Mouse (Mus musculus) layer of hippocampus, adult 18-20 months (tissue): ENCODE measurements around the gene Mdk. TPM values are rescaled to one million over a fixed set of nuclear protein-coding genes. Genes with fewer than 3 reads are reported as not detected.
A peak's percentile ranks its signal among the peaks of the same experiment; 100 is the strongest.

Experiments
- DNase-seq, 2 experiments: peaks; one replicate each; pipeline ENCODE4 v3.0.0; 2022; ENCODE audit warnings: low spot score in 2 of 2
- total RNA-seq, 2 experiments: library from RNA; stranded (reverse); gene quantifications; 2 replicates each; pipeline ENCODE4 v1.2.3; 2021

The Mdk gene
- total RNA-seq, 2 experiments from 2014 or later: 23.9 to 25.5 TPM

DNA sequence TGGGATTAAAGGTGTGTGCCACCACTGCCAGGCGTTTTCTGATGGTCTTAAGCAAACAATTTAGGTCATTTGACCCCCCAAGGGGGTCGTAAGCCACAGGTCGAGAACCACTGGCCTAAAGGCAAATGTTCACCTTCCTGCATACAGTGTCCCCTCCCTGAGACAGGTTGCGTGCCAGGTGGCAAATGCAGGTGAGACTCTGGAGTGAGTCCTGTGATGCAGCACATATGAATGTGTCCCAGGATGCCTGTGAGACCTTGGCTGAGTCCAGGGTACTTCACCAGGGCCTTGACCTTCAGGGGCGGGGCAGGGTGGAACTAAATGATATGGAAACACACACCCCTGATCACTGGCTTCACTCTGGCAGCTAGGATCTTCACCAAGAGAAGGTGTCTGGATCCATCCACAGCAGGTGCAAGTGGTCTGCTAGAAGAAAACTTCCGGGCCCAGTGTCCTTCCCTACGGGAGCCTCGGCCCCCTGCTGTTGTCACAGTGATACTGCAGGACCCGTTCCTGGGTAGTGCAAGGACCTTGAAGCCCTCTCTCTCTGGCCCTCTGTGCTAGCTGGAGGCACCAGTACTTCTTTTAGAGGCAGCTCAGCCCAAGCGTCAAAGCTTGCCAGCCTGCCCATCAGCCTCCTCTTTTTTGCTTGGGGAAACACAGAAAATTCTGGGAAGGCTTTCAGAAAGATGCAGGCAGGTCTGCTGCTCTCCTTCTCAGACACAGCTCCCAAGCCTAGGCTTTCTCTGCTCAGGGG is 26.8 kb upstream of the Mdk start:
- DNase-seq: peak in 1 of 2 experiments; percentile 64

DNA sequence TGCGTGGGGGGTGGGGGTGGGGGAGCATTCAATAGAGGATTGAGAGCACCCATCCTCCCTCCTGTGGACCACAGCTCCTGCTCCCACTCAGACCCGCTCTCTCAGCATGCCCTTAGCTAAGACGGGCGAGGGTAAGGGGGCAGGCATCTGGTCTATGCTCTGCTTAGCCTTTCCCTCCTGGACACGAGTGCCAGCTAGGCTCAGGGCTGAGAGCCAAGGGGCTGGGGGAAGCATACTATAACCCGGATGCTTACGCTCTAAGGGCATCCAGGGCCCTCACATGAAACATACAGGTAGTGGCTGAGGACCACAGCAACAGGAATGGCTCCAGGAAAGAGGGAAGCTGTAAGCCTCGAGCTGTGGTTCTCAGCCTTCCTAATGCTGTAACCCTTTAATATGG is 26.0 kb upstream of the Mdk start:
- DNase-seq: no peak

DNA sequence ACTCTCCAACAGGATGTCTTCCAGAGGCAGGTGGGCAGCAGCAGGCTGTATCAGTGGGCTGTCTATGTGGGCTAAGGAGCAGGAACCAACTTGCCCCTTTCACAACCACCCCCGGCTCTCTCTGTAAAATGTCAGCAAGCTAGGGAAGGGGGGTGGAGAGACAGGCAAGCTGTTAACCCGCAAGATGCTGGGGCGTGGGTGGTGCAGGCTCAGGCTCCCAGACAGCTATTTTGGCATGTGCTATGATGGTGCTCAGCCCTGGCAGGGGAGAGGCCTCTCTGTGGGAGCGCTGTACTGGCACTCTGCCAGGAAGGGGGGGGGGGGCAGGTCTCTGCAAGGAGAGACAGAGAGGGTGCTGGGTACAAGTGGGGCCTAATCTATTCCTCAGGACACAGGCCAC is 25.0 kb upstream of the Mdk start:
- peak; percentile 90 to 96 for DNase-seq

DNA sequence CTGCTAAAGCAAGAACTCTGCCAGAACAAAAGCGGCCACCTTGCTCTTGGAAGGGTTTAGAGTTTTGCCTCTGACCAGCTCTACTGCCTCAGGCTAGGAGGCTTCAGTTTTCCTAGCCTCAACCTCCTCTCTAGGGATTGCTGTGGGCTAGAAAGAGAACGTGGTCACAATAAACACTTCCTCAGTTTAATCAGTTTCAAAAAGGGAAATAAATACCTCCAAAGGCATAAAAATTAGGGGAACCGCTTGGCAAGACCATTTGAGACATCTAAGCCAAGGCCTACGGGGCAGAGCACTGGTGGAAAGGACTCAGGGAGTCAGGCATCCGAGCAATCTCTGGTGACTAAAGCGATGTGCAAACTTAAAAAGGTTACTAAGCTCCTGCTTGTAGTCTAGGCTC is 23.8 kb upstream of the Mdk start:
- no peak for DNase-seq

DNA sequence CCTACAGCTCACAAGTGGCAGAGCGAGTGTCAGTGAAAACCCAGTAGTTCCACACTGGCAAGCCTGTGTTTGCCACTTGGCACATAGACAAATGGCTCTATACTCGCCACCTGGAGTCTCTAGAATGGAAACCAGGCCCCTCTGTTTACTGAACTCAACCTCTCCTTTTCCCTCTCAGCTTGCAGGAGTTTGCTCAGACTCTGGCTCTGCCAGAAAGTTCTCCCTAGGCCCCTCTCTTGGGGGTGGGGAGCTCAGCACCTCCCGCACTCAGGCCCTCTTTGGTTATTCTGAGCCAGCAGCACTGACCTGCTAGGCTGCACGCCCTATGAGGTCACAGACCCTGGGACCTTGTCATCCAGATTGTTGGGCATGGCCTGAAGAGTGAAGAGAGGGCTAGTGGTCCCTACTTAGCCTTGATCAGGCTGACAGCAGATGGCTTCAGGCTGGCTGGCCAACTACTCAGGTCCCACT is 23.1 kb upstream of the Mdk start:
- DNase-seq: no peak

DNA sequence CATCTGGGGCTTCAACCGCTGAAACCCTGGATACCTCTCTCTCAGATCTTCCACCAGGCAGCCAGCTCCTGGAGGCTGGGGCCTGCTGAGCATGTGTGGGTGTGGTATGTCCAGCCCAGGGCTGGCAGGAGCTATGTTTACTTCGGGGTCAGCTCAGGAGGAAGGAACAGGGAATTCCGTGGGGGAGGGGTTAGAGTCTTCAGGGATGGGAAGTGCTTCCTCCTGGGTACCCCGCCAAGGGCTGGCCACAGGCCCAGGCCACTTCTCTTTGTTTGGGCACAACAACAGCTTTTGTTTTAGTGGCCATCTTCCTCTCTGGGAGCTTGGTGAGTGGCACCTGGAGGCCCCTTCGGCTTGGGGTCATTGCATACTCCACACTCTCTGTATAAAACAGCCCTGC is 21.7 kb upstream of the Mdk start:
- no peak for DNase-seq

DNA sequence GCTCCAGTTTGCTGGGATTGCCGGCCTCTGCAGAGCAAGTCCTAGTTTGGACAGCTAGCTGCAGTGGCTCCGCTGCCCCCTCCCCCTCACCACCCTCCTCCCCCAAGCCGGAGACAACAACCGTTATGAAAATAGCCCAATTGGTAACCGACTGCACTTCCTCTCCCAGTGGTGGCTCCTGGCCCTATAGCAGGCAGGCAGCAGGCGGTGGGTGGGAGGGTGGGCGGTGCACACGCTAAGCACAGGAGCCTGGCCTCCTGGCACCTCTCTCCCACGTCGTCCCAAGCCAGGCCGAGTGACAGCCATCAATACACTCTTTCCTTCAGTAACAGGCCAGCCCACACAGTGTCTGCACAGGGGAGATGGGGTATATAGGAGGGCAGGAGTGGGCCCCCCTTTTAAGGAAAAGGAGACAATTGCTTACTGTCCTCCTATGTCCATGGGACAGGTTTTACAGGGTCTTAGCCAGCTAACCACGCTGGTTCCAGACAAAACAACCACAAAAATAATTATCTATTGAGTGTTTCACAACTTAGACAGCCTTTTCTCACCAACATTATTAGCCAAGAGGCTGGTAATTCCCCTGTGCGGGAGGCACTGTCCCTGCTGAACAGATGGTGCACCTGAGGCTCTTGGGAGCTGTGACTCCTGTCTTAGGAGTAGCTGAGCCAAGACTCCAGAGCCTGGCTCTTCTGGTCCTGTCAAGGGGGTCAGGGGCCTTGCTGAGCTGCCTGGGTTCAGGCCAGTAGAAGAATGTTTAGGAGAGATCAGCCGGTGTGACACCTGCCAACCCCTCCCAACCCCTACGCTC is 18.4 kb upstream of the Mdk start:
- peak in 1 of 2 experiments; percentile 69 for DNase-seq

DNA sequence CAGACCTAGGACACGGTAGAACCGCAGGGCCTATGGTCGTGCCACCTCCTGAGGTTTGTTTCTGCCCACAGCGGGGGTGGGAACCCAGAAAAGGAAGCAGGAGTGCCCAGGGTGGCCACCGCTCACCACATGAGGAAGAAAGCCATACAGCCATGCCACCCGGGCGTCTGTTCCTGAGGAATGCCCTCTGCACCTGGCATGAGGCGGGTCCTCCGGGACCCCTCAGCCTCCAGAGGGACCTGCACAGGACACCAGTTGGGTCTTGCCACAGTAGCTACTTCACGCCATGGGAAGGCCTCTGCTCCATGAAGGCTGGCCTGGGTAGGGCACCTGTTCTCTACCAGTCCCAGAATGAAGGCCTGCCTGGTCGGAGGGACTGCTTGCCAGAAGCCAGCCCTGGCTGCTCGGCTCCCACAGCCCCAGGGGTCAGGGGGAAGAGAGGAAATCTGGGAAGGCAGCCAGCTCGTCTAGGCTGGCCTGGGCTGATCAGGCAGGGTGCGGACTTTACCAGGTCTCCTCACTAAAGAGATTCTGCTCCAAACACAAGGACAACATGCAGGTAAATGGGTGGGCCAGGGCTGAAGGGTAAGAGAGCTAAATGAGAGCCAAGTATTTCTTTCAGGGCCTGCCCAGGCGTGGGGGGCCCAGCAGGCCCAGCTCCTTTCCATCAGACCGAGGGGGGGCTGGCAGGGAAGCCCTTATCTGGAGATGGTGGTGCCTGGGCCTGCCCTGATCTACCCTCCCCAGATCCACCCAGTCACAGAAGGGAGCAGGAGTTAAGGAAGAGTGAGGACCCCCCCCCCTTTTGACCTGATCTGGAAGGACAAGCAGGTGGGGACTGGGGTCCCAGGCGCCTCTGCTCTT is 17.5 kb upstream of the Mdk start:
- no peak for DNase-seq

DNA sequence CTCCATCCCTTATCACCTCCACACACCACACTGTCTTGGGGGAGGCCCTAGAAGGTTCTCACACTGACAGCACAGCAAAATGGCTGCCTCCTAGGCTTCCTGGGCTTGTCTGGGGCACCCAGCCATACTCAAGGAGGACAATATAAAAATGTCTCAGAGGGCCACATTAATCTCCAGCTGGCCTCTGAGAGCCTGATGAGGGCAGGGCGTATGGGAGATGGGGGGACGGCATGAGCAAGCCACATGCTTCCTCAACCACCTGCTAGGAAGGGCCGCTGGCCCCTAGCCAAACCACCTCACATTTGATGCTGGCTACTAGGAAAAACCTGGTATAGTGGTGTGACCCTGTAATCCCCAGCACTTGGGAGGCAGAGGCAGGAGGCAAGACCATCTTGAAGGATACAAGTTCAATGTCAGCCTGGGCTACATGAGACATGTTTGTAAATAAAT is 16.7 kb upstream of the Mdk start:
- DNase-seq: no peak

DNA sequence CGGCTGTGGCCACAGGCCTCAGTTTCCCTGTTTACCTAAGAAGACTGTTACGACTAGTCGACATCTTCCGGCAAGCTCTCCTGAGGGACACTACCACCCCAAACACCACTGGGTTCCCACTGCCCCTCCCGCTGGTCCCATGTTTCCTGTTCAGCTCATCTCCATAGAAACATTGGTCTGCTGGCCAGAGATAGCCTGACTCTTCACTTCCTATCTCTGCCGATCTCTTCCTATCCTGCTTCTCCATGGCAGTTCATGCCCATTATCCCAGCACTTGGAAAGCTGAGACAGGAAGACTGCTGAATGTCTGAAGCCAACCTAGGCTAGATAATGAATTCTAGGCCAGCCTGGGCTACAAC is 16.0 kb upstream of the Mdk start:
- no peak for DNase-seq

DNA sequence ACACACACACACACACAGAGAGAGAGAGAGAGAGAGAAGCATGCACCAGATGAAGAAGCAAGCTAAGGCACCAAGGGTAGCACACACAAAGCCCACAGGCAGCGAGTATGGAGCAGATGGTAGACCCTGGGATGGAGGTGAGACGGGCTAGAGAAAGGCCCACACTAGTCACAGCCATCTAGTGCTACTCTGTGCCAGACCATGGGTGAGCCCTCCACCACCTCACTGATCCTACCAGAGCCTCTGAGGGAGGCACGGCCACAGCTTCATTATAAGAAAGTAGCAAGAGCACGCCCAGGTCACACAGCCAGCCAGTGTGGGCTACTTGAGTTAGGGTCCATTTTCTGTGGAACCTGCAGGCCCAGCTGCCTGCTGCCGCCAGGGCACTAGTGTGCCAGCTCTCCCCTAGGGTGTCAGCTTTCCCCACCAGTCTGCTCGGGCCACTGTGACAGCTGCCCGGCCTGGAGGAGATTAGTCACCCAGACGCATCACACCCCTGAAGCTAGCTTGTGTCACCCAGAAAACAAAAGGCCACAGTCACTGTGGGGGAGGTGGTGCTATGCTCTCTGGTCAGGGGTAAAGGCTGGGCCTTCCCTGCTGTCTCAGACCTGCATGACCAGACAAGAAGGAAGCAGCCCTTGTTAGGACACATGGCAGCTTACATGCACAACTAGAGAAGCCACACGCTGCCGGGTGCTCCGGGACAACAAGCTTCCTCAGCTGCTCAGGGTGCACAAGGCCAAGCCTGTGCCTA is 15.5 kb upstream of the Mdk start:
- no peak for DNase-seq

DNA sequence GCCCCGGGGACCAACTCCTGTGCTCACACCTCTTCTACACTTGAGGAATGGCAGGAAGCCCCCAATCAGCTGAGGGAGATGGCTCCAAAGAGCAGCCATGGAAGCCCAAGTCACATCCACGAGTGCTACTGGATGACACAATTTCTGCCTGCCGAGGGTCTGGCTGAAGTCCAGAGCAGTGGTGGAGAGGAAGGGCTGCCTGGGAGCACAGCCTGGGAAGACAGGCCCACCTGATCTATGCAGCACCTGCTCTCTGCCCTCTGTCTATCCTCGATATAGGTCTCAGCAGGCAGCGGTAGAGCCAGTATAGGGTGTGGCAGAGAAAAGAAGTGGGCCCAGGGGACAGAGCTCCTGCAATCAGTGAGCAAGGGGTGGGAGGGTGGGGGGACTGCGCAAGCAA is 14.7 kb upstream of the Mdk start:
- no peak for DNase-seq

DNA sequence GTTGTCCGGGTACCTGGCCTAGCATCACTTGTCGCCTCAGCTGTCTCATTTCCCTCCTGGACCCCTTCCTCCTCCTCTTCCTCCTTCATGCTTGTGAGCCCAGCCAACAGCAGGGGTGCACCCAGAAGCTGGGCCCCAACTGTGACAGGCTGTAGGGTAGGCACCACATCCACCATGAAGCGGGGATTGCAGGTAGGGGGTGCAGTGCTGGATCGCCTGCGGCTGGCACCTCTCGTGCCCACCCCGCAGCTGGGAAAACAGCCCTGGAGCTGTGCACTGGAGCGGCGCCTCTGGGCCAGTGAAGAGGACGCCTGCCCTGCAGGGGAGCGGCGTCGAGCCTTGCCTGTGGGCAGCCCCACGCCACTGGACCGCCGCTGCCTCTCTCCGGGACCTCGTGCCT is 13.4 kb upstream of the Mdk start, which contains the start of gene Gm9821:
TSS of gene Gm9821 (plus strand) at position 221 of the 400 bp plus-strand sequence.
- no peak for DNase-seq

DNA sequence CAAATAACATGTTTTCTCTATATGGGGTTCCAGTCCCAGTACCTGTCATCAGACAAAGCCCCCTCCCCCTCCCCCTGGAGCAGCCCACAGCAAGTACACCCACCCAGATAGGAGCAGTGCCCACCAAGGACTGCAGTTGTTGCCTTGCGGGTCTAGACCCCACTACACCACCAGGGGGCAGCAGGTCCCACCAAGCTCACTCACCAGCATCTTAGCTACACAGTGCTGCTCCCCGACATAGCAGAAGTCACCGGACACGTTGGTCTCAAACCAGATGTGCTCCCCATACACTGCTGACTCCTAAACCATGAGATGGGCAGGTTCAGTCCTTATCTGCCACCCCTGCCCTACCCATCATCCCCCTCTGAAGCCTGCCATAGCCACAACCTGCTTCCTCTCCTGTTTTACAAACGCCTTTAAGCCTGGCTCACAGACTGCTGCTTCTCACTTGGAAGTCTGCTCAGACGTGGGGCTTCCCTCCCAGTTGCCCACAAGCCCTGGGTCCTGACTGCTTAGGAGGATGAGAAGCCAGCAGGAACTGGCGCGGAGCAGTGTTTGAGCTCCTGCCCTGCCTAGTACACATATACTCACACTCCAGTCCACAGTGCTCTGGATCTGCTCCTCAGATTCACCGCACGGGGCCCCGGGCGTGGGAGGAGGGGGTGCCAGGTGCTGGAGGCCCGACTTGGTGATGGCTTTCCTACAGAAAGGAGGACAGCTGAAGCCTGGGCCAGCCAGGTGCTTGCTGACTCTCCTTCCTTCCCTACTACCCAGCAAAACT is 12.3 kb upstream of the Mdk start:
- DNase-seq: peak in 1 of 2 experiments; percentile 89

DNA sequence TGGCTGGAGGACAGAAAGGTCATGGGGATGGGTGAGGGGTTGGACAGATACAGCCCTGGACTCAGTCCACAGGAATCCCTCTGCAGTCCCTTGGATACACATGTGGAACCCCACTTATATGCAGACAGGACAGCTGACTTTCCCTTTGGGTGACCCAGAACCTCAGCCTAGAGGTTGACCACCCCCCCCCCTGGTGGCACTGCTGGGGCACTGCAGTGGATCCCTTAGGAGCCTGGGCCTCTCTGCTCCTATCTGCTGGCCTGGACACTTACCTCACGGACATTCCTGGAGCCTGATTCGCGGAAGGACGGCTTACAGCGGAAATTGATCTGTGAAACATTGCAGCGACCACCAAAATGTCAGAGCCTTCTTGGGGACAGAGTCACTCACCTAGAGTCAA is 10.3 kb upstream of the Mdk start:
- DNase-seq: no peak

DNA sequence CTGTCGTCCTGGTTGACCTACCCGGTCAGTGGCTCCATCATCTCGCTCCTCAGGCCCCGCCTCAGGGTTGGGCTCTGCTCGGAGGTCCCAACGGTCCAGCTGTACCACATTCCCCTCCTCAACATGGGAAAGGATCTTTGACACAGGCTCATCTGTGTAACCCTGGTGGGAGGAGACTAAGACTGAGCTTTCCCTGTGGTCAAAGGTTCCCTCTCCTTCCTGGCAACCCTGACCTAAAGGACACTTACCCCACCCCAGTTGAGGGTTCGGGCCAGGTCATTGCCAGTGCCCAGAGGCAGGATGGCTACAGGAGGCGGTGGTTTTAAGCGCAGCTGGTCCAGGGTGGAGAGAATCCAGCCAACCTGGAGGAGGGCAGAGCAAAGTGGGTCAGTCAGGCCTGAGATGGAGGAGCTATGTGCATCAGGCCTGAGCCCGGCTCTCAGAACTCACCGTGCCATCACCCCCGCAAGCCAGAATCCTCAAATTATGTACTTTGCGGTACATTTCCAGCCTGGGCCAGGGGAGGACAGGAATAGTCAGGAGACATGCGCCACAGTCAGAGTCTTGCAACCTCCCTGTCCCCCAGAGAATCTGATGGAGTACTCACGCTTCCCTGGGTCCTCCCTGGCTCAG is 7.3 kb upstream of the Mdk start:
- no peak for DNase-seq

DNA sequence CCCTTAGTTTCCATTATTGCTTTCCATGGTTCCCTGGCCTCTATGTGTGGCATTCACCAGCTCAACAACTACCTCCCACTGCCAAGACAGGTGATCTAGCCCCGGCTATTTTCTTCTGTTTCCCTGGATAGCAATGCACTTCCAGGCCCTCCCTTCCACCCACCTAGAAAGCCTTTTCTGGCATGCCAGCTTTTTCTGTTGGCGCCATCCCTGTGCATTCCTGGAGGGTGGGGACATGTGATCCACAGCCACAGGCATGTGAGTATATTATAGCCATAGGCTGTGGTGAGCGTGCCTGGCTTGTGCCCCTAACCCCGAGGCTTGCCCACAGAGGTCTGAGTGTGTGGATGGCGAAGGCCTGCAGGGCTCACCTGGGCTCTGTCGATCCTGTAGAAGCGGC is 4.1 kb upstream of the Mdk start:
- DNase-seq: no peak

DNA sequence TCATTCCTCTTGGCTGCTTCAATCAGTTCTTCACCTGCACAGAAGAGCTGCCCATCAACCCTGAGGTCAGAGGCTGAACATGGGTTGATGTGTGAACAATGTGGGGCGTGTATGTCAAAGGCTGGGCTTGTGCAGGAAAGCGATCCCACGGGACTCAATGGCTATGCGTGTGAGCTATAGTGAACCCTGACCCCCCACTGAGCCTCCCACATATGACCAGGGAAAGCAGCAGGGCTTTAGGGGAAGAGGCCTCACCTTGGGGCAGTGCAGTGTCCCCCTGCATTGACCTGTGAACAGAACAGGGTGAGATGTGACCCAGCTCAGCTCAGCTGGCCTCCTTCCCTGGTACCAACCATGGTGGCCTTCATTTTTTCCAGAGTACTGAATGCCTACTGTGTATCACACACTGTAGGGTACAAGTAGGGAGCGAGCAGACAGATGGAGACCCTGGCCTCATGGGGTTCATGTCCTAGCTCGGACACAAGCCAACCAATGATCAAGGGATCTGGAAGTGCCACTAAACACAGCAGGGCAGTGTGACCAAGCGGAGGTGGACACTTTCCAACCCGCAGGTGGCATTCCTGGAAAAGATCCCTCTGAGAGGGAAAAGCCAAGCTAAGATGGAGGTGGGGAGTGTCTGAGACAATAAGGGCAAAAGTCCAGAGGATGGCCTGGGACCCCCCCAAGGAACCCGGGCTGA is 2.9 kb upstream of the Mdk start:
- no peak for DNase-seq

DNA sequence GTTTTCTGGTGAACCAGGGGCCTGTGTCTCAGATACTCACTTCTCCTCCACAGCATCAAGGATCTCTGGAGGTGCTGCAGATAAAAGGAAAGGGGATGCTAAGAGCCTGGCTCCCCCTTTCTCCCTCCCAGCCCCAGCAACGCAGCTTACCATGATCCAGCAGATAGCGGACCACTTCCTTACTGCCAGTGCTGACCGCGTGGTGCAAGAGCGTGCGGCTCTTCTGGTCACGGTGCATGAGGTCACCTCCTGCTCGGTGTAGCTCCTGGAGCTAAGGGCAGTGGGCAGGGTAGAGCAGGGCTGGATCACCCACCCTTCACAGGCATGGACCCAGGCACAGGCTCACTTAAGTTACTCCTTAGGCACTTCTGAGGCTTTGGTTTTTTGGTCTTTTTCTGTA is 1.9 kb upstream of the Mdk start:
- DNase-seq: no peak
